Mouse (Mus musculus): ENCODE results near the gene Ptrhd1.
"Not testable (repeated sequence)": the region's sequence is repeated elsewhere in the genome, so short reads cannot be mapped to it uniquely, and the experiment has no call there.

Ptrhd1 gene

DNA sequence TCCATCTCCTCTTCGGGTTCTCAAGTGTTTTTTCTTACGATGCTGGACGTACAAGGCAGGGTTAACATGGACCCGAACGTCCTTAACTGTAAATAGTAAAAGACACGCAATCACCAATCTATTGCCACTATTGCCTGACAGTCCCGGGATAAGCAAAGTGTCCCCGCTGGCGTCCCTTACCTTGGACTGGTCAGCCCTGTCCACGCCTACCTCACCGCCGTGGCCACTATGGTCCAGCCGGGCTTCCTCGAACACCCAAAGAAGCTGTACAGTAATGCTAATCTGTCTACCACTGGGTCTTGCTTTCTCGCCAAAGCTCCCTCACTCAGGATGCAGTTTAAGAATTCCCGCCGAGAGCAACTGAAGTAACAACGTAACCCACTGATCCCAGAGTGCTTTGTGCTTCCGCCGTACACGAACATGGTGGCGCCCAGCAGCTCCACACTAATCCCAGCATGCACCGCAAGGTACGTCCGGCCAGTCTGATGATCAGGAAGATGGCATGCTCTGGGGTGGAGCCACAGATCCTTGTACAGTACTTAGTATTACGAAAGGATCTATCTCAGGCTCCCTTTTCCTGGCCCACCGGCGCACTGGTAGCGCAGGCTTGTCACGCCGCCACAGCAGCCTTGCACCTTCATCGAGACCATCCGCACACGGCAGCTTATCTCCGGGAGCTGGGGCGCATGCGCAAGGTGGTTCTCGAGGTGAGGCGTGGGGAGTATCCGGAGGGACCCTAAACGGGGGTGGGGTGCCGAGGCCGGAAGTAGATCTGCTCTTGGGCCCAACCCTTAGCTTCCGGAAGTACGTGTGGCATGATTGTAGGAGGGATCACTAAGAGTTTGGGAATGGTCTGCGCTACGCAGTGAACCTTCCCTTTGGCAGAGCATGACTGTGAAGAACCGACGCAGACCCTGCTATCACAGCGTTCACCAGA is at the start of gene Ptrhd1, which contains the start of gene Cenpo:
Ptrhd1 (plus strand) TSS at position 456 of the 937 bp plus-strand sequence.
Cenpo (minus strand) TSS at position 723 of the 937 bp plus-strand sequence.
- DNase-seq (ENCODE audit: low read depth, low spot score), result peak; percentile 98

- DNase-seq (ENCODE audit: low read depth, low spot score), result no peak
These were observed 49.2 kb upstream of the Ptrhd1 start for GRCm38 (mm10) chr12:4184648-4185047.

DNA sequence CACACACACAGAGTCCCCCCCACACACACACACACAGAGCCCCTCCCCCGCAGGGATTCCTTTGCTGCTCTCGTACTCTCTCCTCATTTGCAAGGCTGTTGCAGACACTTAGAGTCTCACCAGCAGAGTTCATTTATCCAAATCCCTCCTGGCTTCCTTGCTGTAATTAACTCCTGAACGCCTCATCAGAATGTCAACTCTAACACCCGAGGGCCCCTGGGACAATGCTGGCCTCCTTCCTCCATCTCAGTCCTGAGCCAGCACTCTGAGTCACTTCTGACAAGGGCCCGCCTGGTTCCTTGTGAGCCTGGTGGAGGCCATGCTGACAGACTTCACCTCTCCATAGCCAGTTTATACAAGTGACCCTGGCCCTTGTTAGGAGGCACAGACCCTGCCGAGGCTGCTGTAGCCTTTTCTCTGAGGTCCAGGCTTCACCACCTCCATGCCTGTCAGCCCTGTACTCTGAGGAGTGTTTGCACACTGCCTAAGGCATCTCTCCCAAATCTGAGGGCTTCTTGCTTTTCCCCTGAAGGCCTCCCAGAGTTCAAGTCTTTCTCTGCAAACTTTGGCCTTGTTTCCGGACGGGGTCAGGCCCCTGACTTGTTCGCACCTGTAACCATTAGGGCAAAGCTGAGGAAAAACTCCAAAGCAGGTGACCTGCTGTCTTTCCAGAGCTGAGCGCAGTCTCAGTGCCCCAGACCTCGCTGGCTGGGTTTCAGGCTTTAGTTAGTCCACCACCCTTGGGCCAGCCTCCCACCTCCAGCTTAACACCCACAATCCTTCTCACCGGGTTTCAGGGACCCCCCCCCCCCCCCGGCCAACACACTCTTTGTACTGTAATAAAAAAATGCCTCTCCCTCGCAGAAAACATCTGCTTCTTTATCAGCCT is 45.4 kb upstream of the Ptrhd1 start:
- peak; percentile 29 for DNase-seq (ENCODE audit: low read depth, low spot score)

GRCm38 (mm10) chr12:4189060-4189447 is 44.8 kb upstream of the Ptrhd1 start:
- DNase-seq (ENCODE audit: low read depth, low spot score), result peak; percentile 79

DNA sequence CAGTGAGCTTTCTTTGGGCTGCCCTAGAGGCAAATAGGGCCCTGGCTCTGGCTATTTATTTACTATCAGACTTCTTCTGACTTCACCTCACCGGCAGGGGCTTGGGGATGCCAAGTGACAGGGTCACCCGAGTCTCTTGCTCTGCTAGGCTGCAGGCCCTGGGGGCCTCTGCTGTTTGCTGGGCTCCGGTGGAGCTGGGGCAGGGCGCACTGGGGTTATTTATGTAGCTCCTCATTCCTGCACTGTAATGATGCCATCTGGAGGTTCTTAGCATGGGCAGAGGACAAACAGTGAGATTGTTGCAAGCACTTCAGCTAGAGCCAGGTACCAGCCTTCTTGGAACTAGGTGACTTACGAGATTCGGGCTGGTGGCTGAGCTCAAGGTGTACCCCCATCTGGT is 41.3 kb upstream of the Ptrhd1 start:
- DNase-seq (ENCODE audit: low read depth, low spot score), result no peak

- no peak for DNase-seq (ENCODE audit: low read depth, low spot score)
These were observed 40.6 kb upstream of the Ptrhd1 start for GRCm38 (mm10) chr12:4193025-4193740.

- no peak for DNase-seq (ENCODE audit: low read depth, low spot score)
These were observed 39.2 kb upstream of the Ptrhd1 start for GRCm38 (mm10) chr12:4194643-4195042.

GRCm38 (mm10) chr12:4198702-4199101 is 35.1 kb upstream of the Ptrhd1 start:
- no peak for DNase-seq (ENCODE audit: low read depth, low spot score)

GRCm38 (mm10) chr12:4199271-4199670 is 34.6 kb upstream of the Ptrhd1 start:
- DNase-seq (ENCODE audit: low read depth, low spot score), result no peak

DNA sequence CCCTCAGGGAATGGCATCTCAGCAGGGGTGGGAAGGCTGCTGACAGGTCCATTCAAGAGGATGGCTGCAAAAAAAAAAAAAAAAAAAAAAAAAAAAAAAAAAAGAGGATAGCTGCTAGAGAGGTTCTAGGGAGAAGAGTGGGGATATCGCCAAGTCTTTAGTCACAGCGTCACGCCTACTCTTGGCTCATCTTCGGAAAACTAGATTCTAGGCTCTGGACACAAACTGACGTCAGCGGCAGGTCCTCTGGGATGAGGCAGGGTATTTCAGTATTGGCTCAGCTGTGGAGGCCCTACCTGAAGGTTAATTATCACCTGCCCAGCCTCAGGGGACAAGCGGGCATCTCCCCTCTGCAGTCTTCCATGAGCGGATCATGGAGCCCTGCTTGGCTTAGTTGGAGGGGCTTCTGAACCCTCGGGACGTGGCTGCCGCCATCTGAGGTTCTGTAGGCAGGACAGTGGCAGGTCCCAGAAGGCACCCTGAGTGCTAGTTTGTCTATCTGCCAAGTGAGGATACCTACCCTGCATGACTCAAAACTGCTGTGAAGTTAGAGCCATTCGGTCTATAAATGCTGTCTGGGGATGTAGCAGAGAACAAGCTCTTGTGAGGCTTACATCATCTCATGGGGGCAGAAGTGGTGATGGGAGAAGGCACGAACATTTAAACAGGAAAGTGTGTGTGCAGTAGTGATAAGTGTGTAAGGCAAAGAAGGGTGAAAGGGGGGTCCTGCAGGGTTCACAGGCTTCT is 32.2 kb upstream of the Ptrhd1 start:
- DNase-seq (ENCODE audit: low read depth, low spot score), result no peak

GRCm38 (mm10) chr12:4202206-4202605 is 31.6 kb upstream of the Ptrhd1 start:
- DNase-seq (ENCODE audit: low read depth, low spot score), result no peak

- DNase-seq (ENCODE audit: low read depth, low spot score), result no peak
These were observed 27.7 kb upstream of the Ptrhd1 start for GRCm38 (mm10) chr12:4206106-4206505.

DNA sequence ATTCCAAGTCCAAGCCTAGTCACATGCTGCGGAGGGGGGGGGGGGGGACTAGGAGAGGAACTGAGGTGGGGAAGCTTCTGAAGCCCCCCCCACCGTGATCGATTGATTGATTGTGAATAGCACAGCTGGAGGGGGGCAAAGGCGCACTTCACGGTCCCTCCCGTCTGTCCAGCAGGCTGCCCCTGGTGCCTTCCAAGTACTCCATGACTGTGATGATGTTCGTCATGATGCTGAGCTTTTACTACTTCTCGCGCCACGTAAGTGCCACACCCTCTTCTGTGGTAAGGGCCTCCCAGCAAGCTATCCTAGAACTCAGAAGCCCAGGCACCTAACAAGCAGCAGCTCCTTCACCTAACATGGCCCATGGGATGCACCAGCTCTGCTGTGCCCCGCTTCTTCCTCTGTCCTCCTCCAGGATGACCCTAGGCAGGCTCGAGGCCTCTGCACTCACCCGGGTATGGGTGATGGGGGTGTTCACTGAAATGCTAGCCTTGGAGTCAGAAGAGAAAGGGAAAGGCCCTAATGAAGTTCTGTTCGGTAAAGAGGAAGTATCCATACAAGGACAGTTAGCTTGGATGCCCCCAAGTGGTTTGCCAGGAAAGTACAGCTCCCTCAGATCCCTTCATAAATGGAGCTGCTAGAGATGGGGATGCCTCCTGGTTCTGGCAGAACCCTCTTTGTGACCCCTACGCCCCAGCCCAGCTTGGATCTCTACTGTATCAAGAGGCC is 25.3 kb upstream of the Ptrhd1 start:
- DNase-seq (ENCODE audit: low read depth, low spot score), result peak; percentile 65

DNA sequence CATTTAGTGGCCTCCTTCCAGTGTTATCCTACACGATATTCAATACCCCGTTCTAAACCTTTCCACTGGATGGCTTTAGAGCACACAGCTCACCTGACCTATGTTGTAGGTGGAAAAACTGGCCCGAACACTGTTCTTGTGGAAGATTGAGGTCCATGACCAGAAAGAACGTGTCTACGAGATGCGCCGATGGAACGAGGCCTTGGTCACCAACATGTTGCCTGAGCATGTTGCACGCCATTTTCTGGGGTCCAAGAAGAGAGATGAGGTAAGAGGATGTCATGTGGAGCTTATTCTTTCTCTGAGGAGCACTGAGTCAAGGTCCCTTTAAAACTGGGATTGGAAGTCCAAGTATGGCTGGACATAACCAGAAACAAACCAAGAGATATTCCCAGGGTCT is 24.6 kb upstream of the Ptrhd1 start:
- no peak for DNase-seq (ENCODE audit: low read depth, low spot score)

DNA sequence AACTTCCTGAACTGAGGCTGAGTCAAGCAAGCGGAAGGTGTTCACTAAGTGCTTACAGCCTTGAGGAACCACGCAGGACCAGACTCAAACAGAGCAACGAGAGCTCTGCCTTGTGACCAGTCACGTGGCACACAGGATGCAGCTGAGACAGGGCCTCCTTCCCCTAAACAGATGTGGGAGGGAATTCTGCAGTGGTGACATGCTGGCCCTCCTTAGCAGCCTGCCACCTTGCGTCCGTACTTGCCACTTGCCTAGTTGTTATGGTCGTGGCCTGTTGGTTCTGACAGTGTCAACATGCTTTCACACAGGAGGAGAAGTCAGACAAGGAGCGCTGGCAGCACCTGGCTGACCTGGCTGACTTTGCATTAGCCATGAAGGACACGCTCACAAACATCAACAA is 22.7 kb upstream of the Ptrhd1 start:
- DNase-seq (ENCODE audit: low read depth, low spot score), result peak; percentile 25

- DNase-seq (ENCODE audit: low read depth, low spot score), result no peak
These were observed 20.9 kb upstream of the Ptrhd1 start for GRCm38 (mm10) chr12:4212908-4213307.

- DNase-seq (ENCODE audit: low read depth, low spot score), result no peak
These were observed 3.7 kb upstream of the Ptrhd1 start for GRCm38 (mm10) chr12:4230156-4230555.

DNA sequence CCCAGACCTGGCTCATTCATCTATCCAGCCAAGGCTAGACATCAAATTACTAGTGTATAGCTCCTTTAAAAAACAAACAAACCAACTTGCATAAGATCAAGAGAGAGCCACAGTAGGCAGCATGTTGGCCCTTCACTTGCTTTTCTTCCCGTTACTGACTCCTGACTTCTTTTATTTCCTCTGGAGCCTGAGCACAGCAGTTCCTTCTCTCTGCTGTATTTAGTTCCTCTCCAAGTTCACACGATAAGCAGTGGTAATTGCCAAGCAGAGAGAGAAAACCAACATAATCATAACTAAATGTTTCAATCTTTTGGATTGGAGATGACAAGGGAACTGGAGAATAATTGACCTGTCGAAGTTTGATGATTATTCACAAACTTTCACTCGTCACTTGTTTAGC is 1.1 kb upstream of the Ptrhd1 start:
- DNase-seq (ENCODE audit: low read depth, low spot score), result no peak

DNA sequence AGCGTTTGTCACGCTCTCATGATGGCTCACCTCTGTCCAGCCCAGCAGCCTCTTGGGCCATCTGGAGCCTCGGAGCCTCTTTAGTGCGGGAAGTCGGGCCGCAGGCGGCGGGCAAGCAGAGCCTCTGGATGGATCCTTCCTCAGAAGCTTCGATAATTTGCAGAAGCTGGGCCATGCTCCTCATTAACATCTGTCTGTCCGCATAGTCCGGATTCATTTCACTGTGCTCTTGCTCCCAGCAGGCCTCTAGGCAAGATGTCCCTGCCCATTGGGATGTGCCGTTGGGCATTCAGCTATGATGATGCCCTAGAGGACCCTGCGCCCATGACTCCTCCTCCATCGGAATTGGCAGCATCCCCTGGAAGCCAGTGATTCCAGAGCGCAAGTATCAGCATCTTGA is 3.7 kb downstream of the Ptrhd1 start:
- no peak for DNase-seq (ENCODE audit: low read depth, low spot score)

- not testable (repeated sequence) for DNase-seq (ENCODE audit: low read depth, low spot score)
These were observed 6.5 kb downstream of the Ptrhd1 start for GRCm38 (mm10) chr12:4240281-4240680.

Measured in ES-CJ7 (cell line).